Mouse (Mus musculus) embryonic fibroblast, embryonic 13.5 days (primary cell): ENCODE data around the gene Wnt1.

Source experiments
- CTCF ChIP-seq: IDR thresholded peaks from 2 replicates; pipeline ENCODE4 v1.5.1; 2011; ENCODE audit warnings: mild to moderate bottlenecking, control low read depth, low read length, moderate library complexity, borderline replicate concordance; ENCODE audit not compliant: insufficient read depth
- POLR2A ChIP-seq: IDR thresholded peaks from 2 replicates; pipeline ENCODE4 v1.6.1; 2011; ENCODE audit warnings: low read depth, mild to moderate bottlenecking, control low read depth, low read length, moderate library complexity

DNA sequence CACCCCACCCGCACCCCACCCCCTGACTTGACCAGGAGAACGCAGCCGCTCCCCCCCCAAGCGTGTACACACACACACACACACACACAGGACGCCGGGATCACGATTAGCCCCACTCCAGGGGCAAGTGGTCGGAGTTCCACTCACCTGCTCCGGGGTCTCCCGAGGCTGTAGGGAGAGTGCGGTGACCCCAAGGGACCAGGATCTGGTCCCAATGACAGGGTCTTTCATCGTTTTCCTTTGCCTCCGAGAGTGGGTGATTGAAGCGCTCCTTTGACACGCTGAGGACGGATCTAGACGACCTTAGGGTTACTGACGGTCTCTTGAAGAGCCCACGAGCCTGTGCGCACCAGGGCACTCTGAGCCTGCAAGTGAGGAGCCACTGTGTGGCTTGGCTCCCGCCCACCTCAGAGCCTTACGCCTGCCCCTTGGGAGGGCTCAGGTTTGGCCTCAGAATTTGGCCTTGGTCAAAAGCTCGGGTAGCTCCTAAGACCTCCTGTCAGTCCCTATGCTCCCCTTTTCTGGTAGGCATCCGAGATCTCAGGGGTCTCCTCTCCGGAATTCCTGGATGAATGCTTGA lies 11.4 kb upstream of the Wnt1 start:
- no peak for TF ChIP-seq CTCF
- TF ChIP-seq POLR2A = peak; percentile 35; the same call in 1 of the 2 replicates
